Mouse (Mus musculus) lung, postnatal 14 days (tissue): ENCODE data around the gene Kmt5a.
A peak's percentile ranks its signal among the peaks of the same experiment; 100 is the strongest.
"Not testable (repeated sequence)": the region's sequence is repeated elsewhere in the genome, so short reads cannot be mapped to it uniquely, and the experiment has no call there.

Source experiments
- DNase-seq: peaks from one replicate; pipeline ENCODE4 v3.0.0; 2021

Kmt5a gene

GRCm38 (mm10) chr5:124483655-124484396 lies 44.1 kb downstream of the Kmt5a start:
- DNase-seq, result no peak

- DNase-seq, result no peak
These were observed 45.9 kb downstream of the Kmt5a start for GRCm38 (mm10) chr5:124485654-124486053.

- no peak for DNase-seq
These were observed 49.2 kb downstream of the Kmt5a start for GRCm38 (mm10) chr5:124488885-124489284.

GRCm38 (mm10) chr5:124491732-124492131 lies 52.0 kb downstream of the Kmt5a start:
- DNase-seq, result no peak

GRCm38 (mm10) chr5:124492618-124493017 lies 52.9 kb downstream of the Kmt5a start:
- DNase-seq, result no peak

- no peak for DNase-seq
These were observed 53.7 kb downstream of the Kmt5a start for GRCm38 (mm10) chr5:124493455-124493854.

GRCm38 (mm10) chr5:124495547-124495946 lies 55.8 kb downstream of the Kmt5a start:
- DNase-seq, result no peak

- DNase-seq, result peak; percentile 32
These were observed 57.1 kb downstream of the Kmt5a start for GRCm38 (mm10) chr5:124496614-124497514.

GRCm38 (mm10) chr5:124498221-124498876 lies 58.6 kb downstream of the Kmt5a start:
- peak; percentile 60 for DNase-seq

GRCm38 (mm10) chr5:124499001-124499400 lies 59.3 kb downstream of the Kmt5a start:
- no peak for DNase-seq

- not testable (repeated sequence) for DNase-seq
These were observed 60.3 kb downstream of the Kmt5a start for GRCm38 (mm10) chr5:124500037-124500436.

- DNase-seq, result no peak
These were observed 60.8 kb downstream of the Kmt5a start for GRCm38 (mm10) chr5:124500573-124500972.

GRCm38 (mm10) chr5:124501541-124501940 lies 61.8 kb downstream of the Kmt5a start:
- no peak for DNase-seq

GRCm38 (mm10) chr5:124503742-124504141 lies 64.0 kb downstream of the Kmt5a start:
- DNase-seq, result no peak

GRCm38 (mm10) chr5:124505235-124505634 lies 65.5 kb downstream of the Kmt5a start:
- no peak for DNase-seq

GRCm38 (mm10) chr5:124506731-124507359 lies 67.1 kb downstream of the Kmt5a start:
- DNase-seq, result no peak

- no peak for DNase-seq
These were observed 69.5 kb downstream of the Kmt5a start for GRCm38 (mm10) chr5:124509200-124509599.

- DNase-seq, result peak; percentile 89
These were observed 70.1 kb downstream of the Kmt5a start for GRCm38 (mm10) chr5:124509742-124510237.

- no peak for DNase-seq
These were observed 70.9 kb downstream of the Kmt5a start for GRCm38 (mm10) chr5:124510536-124511050.
